Mouse (Mus musculus) testis, adult 2 months (tissue): Measurements from ENCODE around the gene Hebp1.

Experiments used
- CTCF ChIP-seq: fragments of 200-500 bp; IDR thresholded peaks from 2 replicates; pipeline ENCODE4 v1.5.1; 2012; ENCODE audit warnings: low read depth, mild to moderate bottlenecking, inconsistent platforms, low read length, moderate library complexity; ENCODE audit not compliant: control insufficient read depth, insufficient read depth, insufficient replicate concordance
- POLR2A ChIP-seq: fragments of 200-500 bp; IDR thresholded peaks from 2 replicates; pipeline ENCODE4 v1.6.1; 2012; ENCODE audit warnings: low read depth, mild to moderate bottlenecking, inconsistent platforms, low read length, moderate library complexity; ENCODE audit not compliant: control insufficient read depth

DNA sequence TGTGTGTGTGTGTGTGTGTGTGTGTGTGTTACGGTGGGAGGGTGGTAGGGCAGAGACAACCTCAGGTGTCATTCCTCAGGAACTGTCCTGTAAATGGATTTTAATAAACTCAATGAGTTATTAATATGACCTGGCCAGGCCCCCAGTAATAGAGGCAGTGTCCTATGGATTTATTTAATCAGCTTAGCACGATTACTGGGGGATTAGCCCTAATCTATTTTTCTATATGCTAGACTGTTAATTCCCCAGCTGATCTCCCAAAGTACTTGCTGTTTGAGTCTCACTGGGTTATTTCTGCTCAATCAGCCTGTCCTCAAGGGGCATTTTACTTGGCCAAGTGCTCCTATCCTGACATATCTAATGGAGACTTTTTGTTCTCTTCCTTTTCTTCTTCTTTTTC lies 14.8 kb upstream of the Hebp1 start:
- TF ChIP-seq CTCF (no peak), POLR2A (no peak)
